Mouse (Mus musculus) myocyte (in vitro differentiated cells): Measurements from ENCODE around the gene Iqschfp. TPM values are rescaled to one million over a fixed set of nuclear protein-coding genes. Genes with fewer than 3 reads are reported as not detected.

Experiments
- H3K27me3 ChIP-seq: one replicate; pipeline ENCODE4 v1.6.1; 2011; ENCODE audit not compliant: control insufficient read depth, insufficient read depth, insufficient read length
- H3K36me3 ChIP-seq: one replicate; pipeline ENCODE4 v1.6.1; 2011; ENCODE audit not compliant: control insufficient read depth, insufficient read depth
- H3K4me2 ChIP-seq: one replicate; pipeline ENCODE4 v1.6.1; 2011; ENCODE audit warnings: low read depth, control low read depth
- H3K4me3 ChIP-seq: one replicate; pipeline ENCODE4 v1.5.1; 2011; ENCODE audit warnings: mild to moderate bottlenecking, control low read depth, moderate library complexity
- H3K79me2 ChIP-seq: one replicate; pipeline ENCODE4 v1.6.1; 2011; ENCODE audit not compliant: control insufficient read depth, insufficient read depth
- H3ac ChIP-seq: one replicate; pipeline ENCODE4 v1.6.1; 2011; ENCODE audit not compliant: control insufficient read depth, insufficient read length
- CEBPB ChIP-seq: IDR thresholded peaks from 2 replicates; pipeline ENCODE4 v1.6.1; 2011; ENCODE audit warnings: mild to moderate bottlenecking, moderate library complexity; ENCODE audit not compliant: poor library complexity, insufficient read depth, severe bottlenecking
- E2F4 ChIP-seq: IDR thresholded peaks from one replicate; pipeline ENCODE4 v1.6.1; 2011; ENCODE audit warnings: mild to moderate bottlenecking, control low read depth, moderate library complexity; ENCODE audit not compliant: insufficient read depth
- MAX ChIP-seq: IDR thresholded peaks from one replicate; pipeline ENCODE4 v1.6.1; 2011; ENCODE audit warnings: low read depth, mild to moderate bottlenecking, control low read depth
- MYOD1 ChIP-seq, 3 experiments: IDR thresholded peaks; one replicate each; pipeline ENCODE4 v1.6.1; 2011; ENCODE audit warnings: control low read depth in 2 of 3, low read depth in 2 of 3, mild to moderate bottlenecking in 2 of 3, moderate library complexity in 1 of 3; ENCODE audit not compliant: insufficient read length in 2 of 3, control insufficient read depth in 1 of 3
- MYOG ChIP-seq, 3 experiments: IDR thresholded peaks; one replicate each; pipeline ENCODE4 v1.6.1; 2011; ENCODE audit warnings: control low read depth in 2 of 3, low read depth in 2 of 3, mild to moderate bottlenecking in 2 of 3; ENCODE audit not compliant: insufficient read length in 2 of 3, control insufficient read depth in 1 of 3, insufficient read depth in 1 of 3
- POLR2A ChIP-seq: IDR thresholded peaks from one replicate; pipeline ENCODE4 v1.6.1; 2011; ENCODE audit warnings: low read depth, mild to moderate bottlenecking, control low read depth, moderate library complexity; ENCODE audit not compliant: insufficient read length
- POLR2AphosphoS2 ChIP-seq: IDR thresholded peaks from one replicate; pipeline ENCODE4 v1.6.1; 2011; ENCODE audit warnings: low read depth, control low read depth; ENCODE audit not compliant: insufficient read length
- REST ChIP-seq: IDR thresholded peaks from one replicate; pipeline ENCODE4 v1.6.1; 2011; ENCODE audit warnings: mild to moderate bottlenecking, control low read depth, moderate library complexity; ENCODE audit not compliant: insufficient read depth, insufficient read length
- SRF ChIP-seq: IDR thresholded peaks from one replicate; pipeline ENCODE4 v1.6.1; 2011; ENCODE audit warnings: low read depth; ENCODE audit not compliant: control insufficient read depth, insufficient read length
- TCF12 ChIP-seq: IDR thresholded peaks from one replicate; pipeline ENCODE4 v1.6.1; 2011; ENCODE audit warnings: mild to moderate bottlenecking, control low read depth; ENCODE audit not compliant: poor library complexity, insufficient read depth, severe bottlenecking
- TCF3 ChIP-seq: IDR thresholded peaks from one replicate; pipeline ENCODE4 v1.6.1; 2011; ENCODE audit warnings: low read depth, control low read depth; ENCODE audit not compliant: insufficient read length
- USF1 ChIP-seq: IDR thresholded peaks from one replicate; pipeline ENCODE4 v1.6.1; 2011; ENCODE audit warnings: low read depth, mild to moderate bottlenecking, control low read depth, moderate library complexity
- polyA plus RNA-seq: library from polyadenylated mRNA; unstranded; fragments of >200 nt; fragmentation: generic; extraction: Trizol; gene quantifications from one replicate; pipeline ENCODE4 v1.2.1, GENCODE M21; 2012; ENCODE audit warnings: missing spikeins

Iqschfp gene
- polyA plus RNA-seq, 1 experiment, result not detected

- Histone ChIP-seq H3K36me3 (no peaks in the 10 kb centered on the region), H3ac (no peak overlapping the region), H3K4me2 (no peak overlapping the region), H3K27me3 (no peaks in the 10 kb centered on the region), H3K4me3 (no peak overlapping the region), H3K79me2 (no peaks in the 10 kb centered on the region)
- TF ChIP-seq CEBPB (no peak), MYOG (IDR thresholded peaks at IDR 0.05; ENCODE audit: control insufficient read depth in 1 of 3, insufficient read depth in 1 of 3, insufficient read length in 2 of 3, low read depth in 2 of 3) (no peak), E2F4 (no peak), TCF3 (no peak), SRF (no peak), MYOD1 (IDR thresholded peaks at IDR 0.05; ENCODE audit: control insufficient read depth in 1 of 3, insufficient read length in 2 of 3, low read depth in 2 of 3) (no peak), USF1 (no peak), POLR2AphosphoS2 (no peak), POLR2A (no peak)
These were observed 247.0 kb downstream of the Iqschfp start for GRCm38 (mm10) chr3:68138833-68139627.

GRCm38 (mm10) chr3:68150688-68151087 lies 258.7 kb downstream of the Iqschfp start:
- H3K4me3 ChIP-seq, result no peak overlapping the region
- H3K36me3 ChIP-seq, result no peaks in the 10 kb centered on the region
- no peak overlapping the region for H3K4me2 ChIP-seq
- no peak for TF ChIP-seq TCF12
- no peak for TF ChIP-seq MYOG (IDR thresholded peaks at IDR 0.05; ENCODE audit: control insufficient read depth in 1 of 3, insufficient read depth in 1 of 3, insufficient read length in 2 of 3, low read depth in 2 of 3)
- no peak for TF ChIP-seq TCF3
- no peak for TF ChIP-seq E2F4
- TF ChIP-seq REST, result no peak
- no peak for TF ChIP-seq MAX
- no peak for TF ChIP-seq MYOD1 (IDR thresholded peaks at IDR 0.05; ENCODE audit: control insufficient read depth in 1 of 3, insufficient read length in 2 of 3, low read depth in 2 of 3)
- TF ChIP-seq CEBPB, result no peak
- TF ChIP-seq POLR2A, result no peak
- TF ChIP-seq SRF, result no peak
- TF ChIP-seq USF1, result no peak
- no peak for TF ChIP-seq POLR2AphosphoS2
- H3ac ChIP-seq, result no peak overlapping the region
- no peaks in the 10 kb centered on the region for H3K27me3 ChIP-seq
- no peaks in the 10 kb centered on the region for H3K79me2 ChIP-seq

GRCm38 (mm10) chr3:68160175-68160574 lies 268.1 kb downstream of the Iqschfp start:
- Histone ChIP-seq H3K79me2 (no peaks in the 10 kb centered on the region), H3K4me2 (no peak overlapping the region), H3K4me3 (no peak overlapping the region), H3K36me3 (no peaks in the 10 kb centered on the region), H3K27me3 (no peaks in the 10 kb centered on the region), H3ac (no peak overlapping the region)
- TF ChIP-seq POLR2AphosphoS2, result no peak
- TF ChIP-seq USF1, result no peak
- no peak for TF ChIP-seq MYOG (IDR thresholded peaks at IDR 0.05; ENCODE audit: control insufficient read depth in 1 of 3, insufficient read depth in 1 of 3, insufficient read length in 2 of 3, low read depth in 2 of 3)
- TF ChIP-seq SRF, result no peak

GRCm38 (mm10) chr3:68160760-68161159 lies 268.7 kb downstream of the Iqschfp start:
- Histone ChIP-seq H3ac (no peak overlapping the region), H3K27me3 (no peaks in the 10 kb centered on the region), H3K4me2 (no peak overlapping the region), H3K36me3 (no peaks in the 10 kb centered on the region), H3K4me3 (no peak overlapping the region), H3K79me2 (no peaks in the 10 kb centered on the region)
- TF ChIP-seq TCF12 (no peak), TCF3 (no peak), MAX (no peak), CEBPB (no peak), MYOD1 (IDR thresholded peaks at IDR 0.05; ENCODE audit: control insufficient read depth in 1 of 3, insufficient read length in 2 of 3, low read depth in 2 of 3) (no peak), E2F4 (no peak), REST (no peak), POLR2A (no peak), SRF (no peak), USF1 (no peak), POLR2AphosphoS2 (no peak), MYOG (IDR thresholded peaks at IDR 0.05; ENCODE audit: control insufficient read depth in 1 of 3, insufficient read depth in 1 of 3, insufficient read length in 2 of 3, low read depth in 2 of 3) (no peak)

GRCm38 (mm10) chr3:68178248-68178647 lies 286.2 kb downstream of the Iqschfp start:
- Histone ChIP-seq H3K4me3 (no peak overlapping the region), H3K4me2 (no peak overlapping the region), H3K27me3 (no peaks in the 10 kb centered on the region), H3K79me2 (no peaks in the 10 kb centered on the region), H3ac (no peak overlapping the region), H3K36me3 (no peaks in the 10 kb centered on the region)
- TF ChIP-seq SRF, result no peak
- no peak for TF ChIP-seq POLR2AphosphoS2
- no peak for TF ChIP-seq MYOD1 (IDR thresholded peaks at IDR 0.05; ENCODE audit: control insufficient read depth in 1 of 3, insufficient read length in 2 of 3, low read depth in 2 of 3)
- TF ChIP-seq TCF3, result no peak
- TF ChIP-seq E2F4, result no peak
- TF ChIP-seq MAX, result no peak
- TF ChIP-seq MYOG (IDR thresholded peaks at IDR 0.05; ENCODE audit: control insufficient read depth in 1 of 3, insufficient read depth in 1 of 3, insufficient read length in 2 of 3, low read depth in 2 of 3), result no peak
- TF ChIP-seq POLR2A, result no peak
- no peak for TF ChIP-seq TCF12
- no peak for TF ChIP-seq REST
- TF ChIP-seq USF1, result no peak
- TF ChIP-seq CEBPB, result no peak
